Mouse (Mus musculus) left cerebral cortex, adult 2 months (tissue): Measurements from ENCODE around the gene 4930451I11Rik. TPM values are rescaled to one million over a fixed set of nuclear protein-coding genes. Genes with fewer than 3 reads are reported as not detected.

Source experiments
- DNase-seq, 2 experiments: peaks; one replicate each; pipeline ENCODE4 v3.0.0; 2021 to 2022; ENCODE audit warnings: low spot score in 2 of 2, mixed read lengths in 1 of 2; ENCODE audit errors: extremely low spot score in 1 of 2
- H3K27ac ChIP-seq: fragments of 200-600 bp; 2 replicates; pipeline ENCODE4 v1.8.1; 2022
- H3K4me3 ChIP-seq: fragments of 200-600 bp; 2 replicates; pipeline ENCODE4 v1.8.1; 2022
- CTCF ChIP-seq: fragments of 200-600 bp; IDR thresholded peaks from 2 replicates; pipeline ENCODE4 v1.8.1; 2022; ENCODE audit warnings: antibody characterized with exemption, mild to moderate bottlenecking, moderate library complexity
- intact Hi-C: fragments of 180-260 bp; cut with DNase I; formaldehyde crosslinking; loops from one replicate; pipeline ENCODE4 v1.15.1; 2025
- total RNA-seq, 2 experiments: library from RNA; stranded (reverse); gene quantifications; 2 replicates each; pipeline ENCODE4 v1.2.3; 2021

4930451I11Rik gene
- total RNA-seq, 2 experiments from 2014 or later, result not detected

DNA sequence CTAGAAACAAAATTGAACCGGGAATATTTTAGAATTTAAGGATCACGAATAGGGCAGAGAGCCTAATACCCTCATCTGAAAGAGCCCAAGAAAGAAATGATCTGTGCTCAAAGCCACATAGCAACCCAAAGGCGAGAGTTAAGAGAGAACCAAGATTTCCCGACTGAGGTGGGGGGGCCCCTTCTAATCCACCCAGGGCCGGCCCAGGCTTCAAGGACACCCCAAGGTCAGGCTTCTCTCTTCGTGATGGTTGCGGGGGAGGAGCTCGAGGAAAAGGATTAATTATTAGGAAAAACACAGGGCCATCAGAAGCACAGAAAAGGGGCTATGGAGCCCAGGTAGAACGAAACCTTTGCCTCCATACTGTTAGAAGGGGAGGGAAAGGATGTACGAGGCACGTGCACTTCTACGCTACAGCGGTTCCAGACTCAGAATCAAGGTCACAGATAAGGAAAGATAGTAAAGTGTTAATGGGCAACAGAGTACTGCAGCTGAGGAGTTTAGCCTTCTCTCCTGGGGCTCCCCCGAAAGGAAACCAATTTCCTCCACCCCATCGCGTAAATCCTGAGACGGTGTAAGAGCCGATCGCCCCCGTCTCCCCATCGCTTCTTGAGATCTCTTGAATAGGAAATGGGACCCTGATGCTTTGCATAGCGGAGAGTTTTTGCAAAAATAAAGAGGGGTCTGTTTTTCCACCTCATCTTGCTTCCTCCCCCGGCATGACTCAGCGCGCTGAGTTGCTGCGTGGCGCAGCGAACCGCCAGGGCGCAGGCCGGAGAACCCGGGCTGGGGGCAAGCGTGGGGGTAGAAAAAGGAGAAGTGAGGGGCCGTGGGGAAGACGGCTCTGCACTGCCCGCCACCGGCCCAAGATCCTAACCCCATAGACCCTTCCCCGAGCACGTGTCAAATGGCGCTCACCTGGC, 33.1 kb downstream of the 4930451I11Rik start:
- TF ChIP-seq CTCF, result no peak
- no peak for DNase-seq
- Histone ChIP-seq H3K27ac (peak overlapping the region; percentile 100), H3K4me3 (peak overlapping the region; percentile 81)
- intact Hi-C loops, result loop anchor here (1.0 to 10.0 kb wide), 3 partner anchors 96 to 294 kb away; partner anchors contain the start of genes Atxn2l and Maz

DNA sequence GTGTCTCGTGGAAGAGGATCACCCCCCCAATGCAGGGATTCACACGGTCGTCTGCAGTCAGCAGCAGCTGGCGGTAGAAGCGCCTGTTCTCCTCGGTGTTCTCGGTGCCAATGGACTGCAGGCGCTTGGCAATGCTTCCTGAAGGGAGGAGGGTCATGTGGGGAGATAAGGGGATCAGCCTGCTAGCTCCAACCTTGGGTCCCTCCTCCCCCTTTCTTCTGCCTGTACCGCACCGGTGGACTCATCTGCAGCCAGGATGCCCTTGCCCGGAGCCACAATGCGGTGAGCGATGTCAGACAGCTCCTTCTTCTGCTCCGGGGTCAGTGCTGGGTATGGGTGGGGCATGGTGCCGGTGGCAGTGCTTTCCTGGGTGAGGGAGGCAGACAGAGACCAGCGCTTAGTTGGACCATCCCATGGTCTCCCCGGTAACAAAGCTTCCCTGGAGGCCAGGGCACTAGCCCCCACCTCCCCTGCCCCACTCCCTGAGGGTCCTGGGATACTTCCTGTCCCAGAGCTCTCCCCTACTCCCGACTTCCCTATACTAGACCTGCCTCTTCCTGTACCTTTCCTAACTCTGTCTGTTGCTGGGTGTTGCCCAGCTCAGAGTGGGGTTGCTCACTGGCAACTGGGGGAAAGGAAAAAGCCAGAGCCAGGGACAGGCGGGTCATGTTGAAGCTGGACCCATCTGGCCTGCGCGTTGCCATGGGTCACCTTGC, 33.9 kb downstream of the 4930451I11Rik start, which contains the start of gene Fam57b:
Fam57b (plus strand) TSS at position 258 of the 716 bp plus-strand sequence.
- intact Hi-C loops, result loop anchor here (5.0 to 10.0 kb wide), 2 partner anchors 95 to 293 kb away; partner anchors contain the start of gene Atxn2l
- no peak for DNase-seq
- peak within 1 kb of the TSS; percentile 81 for H3K4me3 ChIP-seq
- no peak for TF ChIP-seq CTCF
- peak within 1 kb of the TSS; percentile 100 for H3K27ac ChIP-seq

DNA sequence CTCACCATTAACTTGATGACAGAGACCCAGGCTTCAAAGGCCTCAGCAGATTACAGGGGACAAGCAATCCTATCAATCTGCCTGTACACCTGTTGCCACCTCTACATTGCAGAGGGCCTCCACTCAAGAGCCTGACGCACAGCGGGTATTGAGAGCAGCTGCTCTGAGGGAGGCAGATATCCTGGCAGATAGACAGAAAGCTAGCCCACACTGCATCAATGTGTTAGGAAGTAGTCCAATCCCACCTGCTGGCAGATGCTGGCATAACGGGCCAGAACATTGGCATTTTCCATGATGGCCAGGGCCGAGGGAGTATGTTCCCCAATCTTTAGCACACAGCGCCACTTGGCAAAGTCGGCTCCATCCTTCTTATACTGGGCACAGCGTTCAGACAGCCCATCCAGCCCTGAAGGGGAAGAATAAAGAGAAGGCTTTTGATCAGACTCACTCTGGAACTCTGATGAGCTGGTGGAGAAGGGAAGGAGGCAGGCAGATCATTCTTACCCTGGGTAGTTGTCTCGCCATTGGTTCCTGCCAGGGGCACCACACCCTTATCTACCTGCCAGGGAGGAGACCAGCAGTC, 35.0 kb downstream of the 4930451I11Rik start:
- peak; percentile 44 for TF ChIP-seq CTCF
- intact Hi-C loops, result loop anchor here (5.0 to 10.0 kb wide), 2 partner anchors 94 to 292 kb away; partner anchors contain the start of gene Atxn2l
- peak in 1 of 2 experiments; percentile 59 for DNase-seq
- peak overlapping the region; percentile 29; the same call in 1 of the 2 replicates for H3K27ac ChIP-seq
- H3K4me3 ChIP-seq, result peak overlapping the region; percentile 81

DNA sequence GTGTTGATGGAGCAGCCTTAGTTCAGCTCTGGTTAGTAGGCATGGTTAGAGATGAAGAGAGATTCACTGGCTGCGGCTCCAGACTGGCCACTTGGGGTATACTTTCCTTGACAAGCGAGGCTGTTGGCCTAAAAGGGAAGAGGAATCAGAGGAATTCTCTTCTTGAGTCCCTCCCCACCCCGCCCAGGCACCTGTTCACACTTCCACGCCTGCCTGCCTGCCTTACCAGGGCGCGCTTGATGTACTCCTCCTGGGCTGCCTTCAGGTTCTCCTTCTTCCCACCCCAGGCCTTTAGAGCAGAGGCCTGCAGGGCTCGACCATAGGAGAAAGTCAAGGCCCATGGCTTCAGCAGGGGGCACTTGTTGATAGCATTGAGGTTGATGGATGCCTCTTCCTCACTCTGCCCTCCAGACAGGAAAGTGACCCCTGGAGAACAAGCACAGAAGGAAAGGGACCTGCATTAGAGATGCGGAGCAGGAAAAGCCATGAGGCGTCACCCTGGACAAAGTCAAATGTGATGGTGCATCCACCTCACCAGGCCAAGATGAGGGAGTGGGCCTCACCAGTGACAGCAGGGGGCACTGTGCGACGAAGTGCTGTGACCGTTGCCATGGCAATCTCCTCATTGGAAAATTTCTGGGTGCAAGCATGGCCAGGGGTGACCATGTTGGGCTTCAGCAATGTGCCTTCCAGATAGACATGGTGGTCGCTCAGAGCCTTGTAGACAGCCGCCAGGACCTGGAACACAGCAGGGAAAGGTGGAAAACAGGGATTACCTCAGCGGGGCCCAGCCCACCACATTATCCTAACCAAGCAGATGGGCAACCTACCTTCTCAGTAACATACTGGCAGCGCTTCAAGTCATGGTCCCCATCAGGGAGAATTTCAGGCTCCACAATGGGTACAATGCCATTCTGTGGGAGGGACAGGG, 35.8 kb downstream of the 4930451I11Rik start:
- peak; percentile 30 for TF ChIP-seq CTCF
- no peak for DNase-seq
- intact Hi-C loops, result loop anchor here (5.0 to 10.0 kb wide), 2 partner anchors 93 to 291 kb away; partner anchors contain the start of gene Atxn2l
- peak overlapping the region; percentile 81 for H3K4me3 ChIP-seq
- H3K27ac ChIP-seq, result no peak overlapping the region; the same call in 1 of the 2 replicates

DNA sequence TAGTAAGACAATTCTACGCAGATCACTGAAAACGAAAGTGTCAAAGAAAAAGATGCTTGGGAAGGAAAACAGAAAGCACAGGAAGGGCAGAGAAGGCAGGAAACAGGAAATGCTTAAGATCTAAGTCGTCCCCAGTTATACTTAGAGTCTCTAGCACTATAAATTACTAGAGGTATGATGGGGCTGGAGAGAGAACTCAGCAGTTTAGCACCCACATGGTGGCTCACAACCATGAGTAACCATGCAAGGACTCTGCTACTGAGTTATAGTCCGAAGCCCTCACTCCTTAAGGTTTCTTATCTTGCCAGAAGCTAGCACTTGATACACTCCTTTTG, 37.2 kb downstream of the 4930451I11Rik start:
- intact Hi-C loops, result loop anchor here (10.0 kb wide), 1 partner anchor 289 kb away; the partner anchor contains the start of gene Atxn2l
- DNase-seq, result no peak
- H3K27ac ChIP-seq, result no peak overlapping the region
- no peak for TF ChIP-seq CTCF
- no peak overlapping the region for H3K4me3 ChIP-seq

DNA sequence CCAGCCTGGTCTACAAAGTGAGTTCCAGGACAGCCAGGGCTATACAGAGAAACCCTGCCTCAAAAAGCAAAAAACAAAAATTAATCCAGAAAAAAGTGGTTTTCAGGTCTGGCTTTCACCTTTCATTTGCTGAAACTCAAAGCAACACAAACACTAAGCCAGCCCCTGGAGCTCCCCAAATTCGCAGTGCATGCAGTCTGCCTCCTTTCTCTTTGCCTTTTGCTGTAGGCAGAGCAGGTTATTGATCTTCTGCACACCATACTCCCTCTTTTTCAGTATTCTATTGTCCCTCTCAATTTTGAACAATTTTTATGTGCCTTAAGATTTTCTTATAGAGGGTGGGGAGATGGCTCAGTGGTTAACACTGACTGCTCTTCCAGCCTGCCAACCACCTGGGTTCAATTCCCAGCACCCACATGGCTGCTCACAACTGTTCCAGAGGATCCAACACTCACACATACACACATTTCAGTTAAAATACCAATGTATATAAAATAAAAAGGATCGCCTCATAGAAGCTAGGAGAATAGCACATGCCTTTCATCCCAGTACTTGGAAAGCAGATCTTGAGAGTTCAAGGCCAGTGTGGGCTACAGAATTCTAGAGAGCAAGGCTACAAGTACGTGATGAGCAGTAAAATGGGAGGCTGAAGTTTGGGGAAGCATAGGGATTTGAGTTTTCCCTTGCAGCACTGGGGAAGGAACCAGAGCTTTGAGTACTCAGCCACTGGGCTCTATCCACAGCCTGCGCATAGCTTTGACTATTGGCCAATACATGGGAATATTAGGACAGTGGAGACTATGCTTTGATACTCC, 37.8 kb downstream of the 4930451I11Rik start:
- no peak overlapping the region for H3K4me3 ChIP-seq
- intact Hi-C loops, result loop anchor here (10.0 kb wide), 1 partner anchor 289 kb away; the partner anchor contains the start of gene Atxn2l
- no peak overlapping the region for H3K27ac ChIP-seq
- TF ChIP-seq CTCF, result no peak
- no peak for DNase-seq

DNA sequence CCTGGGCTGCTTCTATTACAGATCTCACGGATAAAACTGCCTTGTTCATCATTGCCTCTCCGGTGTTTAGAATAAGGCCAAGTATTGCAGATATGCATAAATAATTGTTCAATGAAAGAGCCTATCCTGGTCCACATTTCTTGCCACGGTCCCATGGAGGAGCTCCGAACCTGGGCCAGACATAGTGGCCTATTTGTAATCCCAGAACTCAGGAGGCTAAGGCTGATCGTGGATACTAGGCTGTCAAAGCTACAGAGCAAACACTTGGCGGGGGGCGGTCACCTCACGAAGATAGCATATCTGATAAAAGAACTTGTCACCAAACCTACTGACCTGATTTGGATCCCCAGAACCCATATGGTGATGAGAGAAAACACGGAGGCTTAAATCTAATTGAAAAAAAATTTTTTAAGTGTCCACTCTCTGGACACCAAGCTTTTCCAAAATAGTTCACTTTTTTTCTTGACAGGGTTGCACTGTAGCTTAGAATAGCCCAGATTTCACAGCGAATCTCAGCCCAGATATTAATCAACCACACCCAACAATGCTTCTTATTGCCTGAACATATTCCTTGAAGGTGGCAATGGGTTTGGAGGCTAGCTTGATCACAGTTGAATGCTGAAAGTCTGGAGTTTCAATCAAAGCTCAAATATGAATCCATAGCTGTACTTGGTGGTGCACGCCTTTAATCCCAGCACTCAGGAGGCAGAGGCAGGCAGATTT, 38.6 kb downstream of the 4930451I11Rik start:
- intact Hi-C loops, result loop anchor here (10.0 kb wide), 1 partner anchor 288 kb away; the partner anchor contains the start of gene Atxn2l
- Histone ChIP-seq H3K27ac (peak overlapping the region; percentile 34), H3K4me3 (peak overlapping the region; percentile 97)
- no peak for TF ChIP-seq CTCF
- no peak for DNase-seq

DNA sequence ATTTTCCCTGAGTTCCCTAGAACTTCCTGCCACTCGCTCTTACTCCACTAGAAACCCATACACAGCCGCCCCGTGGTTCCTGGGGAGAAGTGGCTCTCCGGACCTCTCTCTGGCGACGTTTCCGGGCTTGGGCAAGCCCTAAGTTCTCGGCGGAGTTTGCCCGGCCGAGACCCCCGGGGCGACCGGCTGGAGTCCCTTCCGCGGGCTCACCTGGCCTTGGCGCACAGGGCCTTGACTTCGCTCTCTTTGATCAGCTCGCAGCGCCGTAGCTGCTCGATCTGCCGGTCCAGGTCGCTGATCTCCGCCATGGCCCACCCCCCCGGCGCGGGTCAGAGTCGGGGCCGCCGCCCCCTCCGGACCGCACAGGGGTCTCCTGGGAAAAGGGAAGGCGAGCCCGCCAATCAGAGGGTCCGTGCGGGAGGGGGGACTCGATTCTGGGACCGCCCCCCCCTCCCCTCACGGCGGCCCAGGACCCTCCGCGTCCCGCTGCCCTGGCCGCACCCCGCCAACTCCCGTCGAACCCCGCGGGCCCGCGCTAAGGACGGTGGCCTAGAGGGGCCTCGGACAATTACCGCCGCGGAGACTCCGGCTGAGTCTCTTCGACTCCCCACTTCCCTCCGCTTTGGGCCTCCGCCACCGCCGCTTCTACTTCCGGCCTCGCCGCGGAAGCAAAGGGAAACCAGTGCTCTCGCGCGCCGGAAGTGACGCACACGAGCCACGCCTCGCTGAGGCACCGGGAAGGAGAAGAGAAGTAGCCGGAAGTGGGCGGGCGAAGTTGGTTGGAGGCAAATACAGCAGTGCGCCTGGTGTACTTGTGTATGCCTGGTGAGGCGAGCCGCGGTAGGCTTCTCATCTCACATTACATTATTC, 39.4 kb downstream of the 4930451I11Rik start, which contains the start of gene Ppp4c:
Ppp4c (minus strand) TSS at position 646 of the 870 bp plus-strand sequence.
- TF ChIP-seq CTCF, result no peak
- peak; percentile 96 for DNase-seq
- intact Hi-C loops, result loop anchor here (10.0 kb wide), 1 partner anchor 287 kb away; the partner anchor contains the start of gene Atxn2l
- peak within 1 kb of the TSS; percentile 92 for H3K27ac ChIP-seq
- H3K4me3 ChIP-seq, result peak within 1 kb of the TSS; percentile 97
